Mouse (Mus musculus): ENCODE results near the gene Ap1s1. TPM values are rescaled to one million over a fixed set of nuclear protein-coding genes. Genes with fewer than 3 reads are reported as not detected.
A peak's percentile ranks its signal among the peaks of the same experiment; 100 is the strongest.

The Ap1s1 gene
- total and polyA plus RNA-seq, 2 experiments from 2014 or later = 123 to 230 TPM

GRCm38 (mm10) chr5:137051125-137051524 is 5.2 kb upstream of the Ap1s1 start:
- DNase-seq (ENCODE audit: low spot score) (no peak), ATAC-seq (no peak)
- 44% methylated on average over 6 of the region's 6 CpGs for WGBS
- H3K27ac ChIP-seq = no peak overlapping the region
- no peak for TF ChIP-seq CTCF (IDR thresholded peaks at IDR 0.05; ENCODE audit: low read depth)
- no peaks in the 10 kb centered on the region for H3K4me1 ChIP-seq (ENCODE audit: insufficient read depth, low read length)
- no peaks in the 10 kb centered on the region for H3K27me3 ChIP-seq (ENCODE audit: insufficient read depth, low read length)
- H3K9me3 ChIP-seq (ENCODE audit: low read length) = no peaks in the 10 kb centered on the region
- no peaks in the 10 kb centered on the region for H3K36me3 ChIP-seq (ENCODE audit: insufficient read depth, low read length)
- no peak overlapping the region for H3K9ac ChIP-seq (replicated peaks; ENCODE audit: low read length)
- no peak overlapping the region for H3K4me3 ChIP-seq (ENCODE audit: low read length)
- H3K4me2 ChIP-seq (ENCODE audit: low read depth, low read length) = no peak overlapping the region

GRCm38 (mm10) chr5:137046991-137047390 is 1.1 kb upstream of the Ap1s1 start:
- no peak for DNase-seq (ENCODE audit: low spot score)
- Histone ChIP-seq H3K27ac (no peak overlapping the region), H3K4me1 (ENCODE audit: insufficient read depth, low read length) (no peaks in the 10 kb centered on the region), H3K4me3 (ENCODE audit: low read length) (no peak overlapping the region), H3K9ac (replicated peaks; ENCODE audit: low read length) (no peak overlapping the region), H3K4me2 (ENCODE audit: low read depth, low read length) (no peak overlapping the region), H3K27me3 (ENCODE audit: insufficient read depth, low read length) (no peaks in the 10 kb centered on the region), H3K36me3 (ENCODE audit: insufficient read depth, low read length) (0 out of 2 replicates have a peak, but pooled peaks cover 2% of the 10 kb centered on the region), H3K9me3 (ENCODE audit: low read length) (no peaks in the 10 kb centered on the region)
- no peak for ATAC-seq
- TF ChIP-seq CTCF (IDR thresholded peaks at IDR 0.05; ENCODE audit: low read depth) = no peak

- no peak for TF ChIP-seq CTCF (IDR thresholded peaks at IDR 0.05; ENCODE audit: low read depth)
- Histone ChIP-seq H3K4me2 (ENCODE audit: low read depth, low read length) (peak overlapping the region; percentile 84), H3K27me3 (ENCODE audit: insufficient read depth, low read length) (no peaks in the 10 kb centered on the region), H3K27ac (peak overlapping the region; percentile 62), H3K9me3 (ENCODE audit: low read length) (no peaks in the 10 kb centered on the region), H3K4me3 (ENCODE audit: low read length) (peak overlapping the region; percentile 67; the same call in 1 of the 2 replicates), H3K9ac (replicated peaks; ENCODE audit: low read length) (no peak overlapping the region), H3K4me1 (ENCODE audit: insufficient read depth, low read length) (no peaks in the 10 kb centered on the region), H3K36me3 (ENCODE audit: insufficient read depth, low read length) (peaks cover 8% of the 10 kb centered on the region; the same call in 1 of the 2 replicates)
- DNase-seq (ENCODE audit: low spot score) (no peak), ATAC-seq (no peak; the same call in 1 of the 2 replicates)
- WGBS = 22% methylated on average over 5 of the region's 5 CpGs
These were observed 386 bp upstream of the Ap1s1 start for GRCm38 (mm10) chr5:137046324-137046718.

GRCm38 (mm10) chr5:137043997-137044396 is 1.9 kb downstream of the Ap1s1 start:
- Histone ChIP-seq H3K4me3 (ENCODE audit: low read length) (no peak overlapping the region), H3K27me3 (ENCODE audit: insufficient read depth, low read length) (no peaks in the 10 kb centered on the region), H3K4me2 (ENCODE audit: low read depth, low read length) (no peak overlapping the region), H3K9ac (replicated peaks; ENCODE audit: low read length) (no peak overlapping the region), H3K4me1 (ENCODE audit: insufficient read depth, low read length) (no peaks in the 10 kb centered on the region), H3K27ac (no peak overlapping the region), H3K9me3 (ENCODE audit: low read length) (no peaks in the 10 kb centered on the region), H3K36me3 (ENCODE audit: insufficient read depth, low read length) (peaks cover 28% of the 10 kb centered on the region)
- DNase-seq (ENCODE audit: low spot score) (no peak), ATAC-seq (no peak)
- WGBS = 96% methylated on average over 7 of the region's 7 CpGs
- TF ChIP-seq CTCF (IDR thresholded peaks at IDR 0.05; ENCODE audit: low read depth) = no peak

- Histone ChIP-seq H3K27me3 (ENCODE audit: insufficient read depth, low read length) (no peaks in the 10 kb centered on the region), H3K36me3 (ENCODE audit: insufficient read depth, low read length) (peaks cover 50% of the 10 kb centered on the region), H3K9ac (replicated peaks; ENCODE audit: low read length) (no peak overlapping the region), H3K4me1 (ENCODE audit: insufficient read depth, low read length) (no peaks in the 10 kb centered on the region), H3K9me3 (ENCODE audit: low read length) (no peaks in the 10 kb centered on the region), H3K4me2 (ENCODE audit: low read depth, low read length) (no peak overlapping the region), H3K27ac (no peak overlapping the region), H3K4me3 (ENCODE audit: low read length) (no peak overlapping the region)
- DNase-seq (ENCODE audit: low spot score) = no peak
- WGBS = 84% methylated on average over 10 of the region's 10 CpGs
- ATAC-seq = no peak
- no peak for TF ChIP-seq CTCF (IDR thresholded peaks at IDR 0.05; ENCODE audit: low read depth)
These were observed 4.5 kb downstream of the Ap1s1 start for GRCm38 (mm10) chr5:137041442-137041841.

GRCm38 (mm10) chr5:137039453-137039852 is 6.5 kb downstream of the Ap1s1 start:
- H3K36me3 ChIP-seq (ENCODE audit: insufficient read depth, low read length) = peaks cover 53% of the 10 kb centered on the region
- TF ChIP-seq CTCF (IDR thresholded peaks at IDR 0.05; ENCODE audit: low read depth) = no peak

GRCm38 (mm10) chr5:137036211-137036610 is 9.7 kb downstream of the Ap1s1 start:
- no peaks in the 10 kb centered on the region for H3K4me1 ChIP-seq (ENCODE audit: insufficient read depth, low read length)
- no peak for ATAC-seq
- no peak for DNase-seq (ENCODE audit: low spot score)
- H3K9me3 ChIP-seq (ENCODE audit: low read length) = no peaks in the 10 kb centered on the region
- H3K4me2 ChIP-seq (ENCODE audit: low read depth, low read length) = no peak overlapping the region
- H3K27ac ChIP-seq = no peak overlapping the region
- H3K27me3 ChIP-seq (ENCODE audit: insufficient read depth, low read length) = 0 out of 2 replicates have a peak, but pooled peaks cover 6% of the 10 kb centered on the region
- WGBS = 87% methylated on average over 13 of the region's 13 CpGs
- peaks cover 44% of the 10 kb centered on the region for H3K36me3 ChIP-seq (ENCODE audit: insufficient read depth, low read length)
- no peak for TF ChIP-seq CTCF (IDR thresholded peaks at IDR 0.05; ENCODE audit: low read depth)
- H3K4me3 ChIP-seq (ENCODE audit: low read length) = no peak overlapping the region
- H3K9ac ChIP-seq (replicated peaks; ENCODE audit: low read length) = no peak overlapping the region

More at GRCm38 (mm10) chr5:137039453-137039852, 6.5 kb downstream of the Ap1s1 start:
- Histone ChIP-seq H3K4me3 (ENCODE audit: low read length) (no peak overlapping the region), H3K27ac (no peak overlapping the region), H3K4me2 (ENCODE audit: low read depth, low read length) (no peak overlapping the region), H3K27me3 (ENCODE audit: insufficient read depth, low read length) (no peaks in the 10 kb centered on the region), H3K9ac (replicated peaks; ENCODE audit: low read length) (no peak overlapping the region), H3K9me3 (ENCODE audit: low read length) (no peaks in the 10 kb centered on the region), H3K4me1 (ENCODE audit: insufficient read depth, low read length) (no peaks in the 10 kb centered on the region)
- ATAC-seq = no peak
- DNase-seq (ENCODE audit: low spot score) = no peak
- 95% methylated on average over 10 of the region's 10 CpGs for WGBS
